Mouse (Mus musculus) intestine, embryonic 14.5 days (tissue): ENCODE results near the gene Rnf166. TPM values are rescaled to one million over a fixed set of nuclear protein-coding genes. Genes with fewer than 3 reads are reported as not detected.

ENCODE experiments used
- ATAC-seq: fragments of 200-750 bp; cut with Nextera tagmentation; replicated peaks from 2 replicates; pipeline ENCODE4 v1.8.0; 2017; ENCODE audit warnings: low read depth, moderate number of reproducible peaks, moderate TSS enrichment, moderate library complexity; ENCODE audit not compliant: low FRiP score, low TSS enrichment
- DNase-seq: peaks from one replicate; pipeline ENCODE4 v3.0.0-alpha.2; 2018; ENCODE audit warnings: low spot score
- H3K27ac ChIP-seq: fragments of 300-500 bp; sonication (generic); 2 replicates; pipeline ENCODE4 v1.5.1; 2014; ENCODE audit warnings: low read depth, mild to moderate bottlenecking, control low read depth
- H3K27me3 ChIP-seq: fragments of 300-500 bp; sonication (generic); replicated peaks from 2 replicates; pipeline ENCODE4 v1.6.1; 2014; ENCODE audit warnings: low read length, control low read depth; ENCODE audit not compliant: control insufficient read depth, insufficient read depth
- H3K36me3 ChIP-seq: fragments of 300-500 bp; sonication (generic); 2 replicates; pipeline ENCODE4 v1.6.1; 2014; ENCODE audit warnings: low read length, control low read depth; ENCODE audit not compliant: control insufficient read depth, insufficient read depth
- H3K4me1 ChIP-seq: fragments of 300-500 bp; sonication (generic); replicated peaks from 2 replicates; pipeline ENCODE4 v1.6.1; 2014; ENCODE audit warnings: low read length, control low read depth, mixed read lengths; ENCODE audit not compliant: control insufficient read depth, insufficient read depth
- H3K4me2 ChIP-seq: fragments of 300-500 bp; sonication (generic); 2 replicates; pipeline ENCODE4 v1.6.1; 2014; ENCODE audit warnings: low read length
- H3K4me3 ChIP-seq: fragments of 300-500 bp; sonication (generic); 2 replicates; pipeline ENCODE4 v1.5.1; 2014; ENCODE audit warnings: low read depth, low read length, control low read depth, mixed read lengths
- H3K9ac ChIP-seq: fragments of 300-500 bp; sonication (generic); 2 replicates; pipeline ENCODE4 v1.6.1; 2014; ENCODE audit warnings: mild to moderate bottlenecking, low read length
- H3K9me3 ChIP-seq: fragments of 300-500 bp; sonication (generic); 2 replicates; pipeline ENCODE4 v1.6.1; 2016; ENCODE audit warnings: low read length, control low read depth; ENCODE audit not compliant: control insufficient read depth
- WGBS: fragments of 180-500 bp; shearing (Covaris S2); extraction: QIAGEN DNeasy Blood & Tissue Kit; methylation state at CpG from one replicate; pipeline ENCODE4 v1.1.7; 2014; 5-methylcytosine and 5-hydroxymethylcytosine counted together
- polyA plus RNA-seq: library from polyadenylated mRNA; unstranded; fragments of >200 nt; fragmentation: Nextera tagmentation; extraction: Ambion mirVana; gene quantifications from 2 replicates; pipeline ENCODE4 v1.2.1, GENCODE M21; 2014

Gene Rnf166
- polyA plus RNA-seq, 1 experiment from 2014 or later, result 31.4 TPM

GRCm38 (mm10) chr8:122515699-122516098, 39.8 kb upstream of the Rnf166 start:
- ATAC-seq, result no peak
- Histone ChIP-seq H3K4me2 (no peak overlapping the region), H3K27ac (no peak overlapping the region), H3K9ac (no peak overlapping the region), H3K36me3 (no peaks in the 10 kb centered on the region), H3K9me3 (no peaks in the 10 kb centered on the region), H3K27me3 (no peaks in the 10 kb centered on the region), H3K4me3 (no peak overlapping the region), H3K4me1 (peaks cover 40% of the 10 kb centered on the region)
- no peak for DNase-seq
- WGBS, result 93% methylated on average over 14 of the region's 14 CpGs

- H3K4me1 ChIP-seq, result peaks cover 26% of the 10 kb centered on the region
- 0 out of 2 replicates have a peak overlapping the region, but pooled peaks have one; percentile 3 for H3K9ac ChIP-seq
- no peak for ATAC-seq
- H3K36me3 ChIP-seq, result peaks cover 2% of the 10 kb centered on the region; the same call in 1 of the 2 replicates
- no peaks in the 10 kb centered on the region for H3K9me3 ChIP-seq
- 58% methylated on average over 7 of the region's 7 CpGs for WGBS
- H3K27ac ChIP-seq, result peak overlapping the region; percentile 80
- H3K4me2 ChIP-seq, result no peak overlapping the region
- no peak overlapping the region for H3K4me3 ChIP-seq
- H3K27me3 ChIP-seq, result no peaks in the 10 kb centered on the region
- no peak for DNase-seq
Observed at GRCm38 (mm10) chr8:122512392-122512791, 36.5 kb upstream of the Rnf166 start.

GRCm38 (mm10) chr8:122511552-122511951, 35.7 kb upstream of the Rnf166 start:
- peak; percentile 68 for DNase-seq
- WGBS, result 41% methylated on average over 16 of the region's 16 CpGs
- Histone ChIP-seq H3K4me2 (no peak overlapping the region), H3K9me3 (no peaks in the 10 kb centered on the region), H3K4me3 (no peak overlapping the region), H3K9ac (0 out of 2 replicates have a peak overlapping the region, but pooled peaks have one; percentile 23), H3K4me1 (peaks cover 23% of the 10 kb centered on the region), H3K36me3 (peaks cover 6% of the 10 kb centered on the region; the same call in 1 of the 2 replicates), H3K27ac (peak overlapping the region; percentile 80), H3K27me3 (no peaks in the 10 kb centered on the region)
- ATAC-seq, result peak; percentile 37; the same call in 1 of the 2 replicates

- peak; percentile 61 for ATAC-seq
- WGBS, result 32% methylated on average over 10 of the region's 10 CpGs
- H3K4me3 ChIP-seq, result no peak overlapping the region
- no peak overlapping the region for H3K27ac ChIP-seq
- H3K36me3 ChIP-seq, result peaks cover 67% of the 10 kb centered on the region
- DNase-seq, result peak; percentile 90
- H3K27me3 ChIP-seq, result no peaks in the 10 kb centered on the region
- H3K4me1 ChIP-seq, result no peaks in the 10 kb centered on the region
- no peaks in the 10 kb centered on the region for H3K9me3 ChIP-seq
- no peak overlapping the region for H3K9ac ChIP-seq
- H3K4me2 ChIP-seq, result no peak overlapping the region
Observed at GRCm38 (mm10) chr8:122500856-122501255, 25.0 kb upstream of the Rnf166 start.

GRCm38 (mm10) chr8:122497912-122498311, 22.0 kb upstream of the Rnf166 start:
- WGBS, result 71% methylated on average over 17 of the region's 17 CpGs
- Histone ChIP-seq H3K36me3 (peaks cover 82% of the 10 kb centered on the region), H3K4me1 (no peaks in the 10 kb centered on the region), H3K4me2 (no peak overlapping the region), H3K4me3 (no peak overlapping the region), H3K27ac (no peak overlapping the region), H3K27me3 (no peaks in the 10 kb centered on the region), H3K9me3 (no peaks in the 10 kb centered on the region), H3K9ac (no peak overlapping the region)
- no peak for ATAC-seq
- no peak for DNase-seq

GRCm38 (mm10) chr8:122497016-122497734, 21.3 kb upstream of the Rnf166 start:
- Histone ChIP-seq H3K4me3 (no peak overlapping the region), H3K9me3 (no peaks in the 10 kb centered on the region), H3K27ac (no peak overlapping the region), H3K4me1 (no peaks in the 10 kb centered on the region), H3K4me2 (no peak overlapping the region), H3K9ac (no peak overlapping the region), H3K27me3 (no peaks in the 10 kb centered on the region), H3K36me3 (peaks cover 85% of the 10 kb centered on the region)
- whole genome bisulfite sequencing, result 85% methylated on average over 10 of the region's 12 CpGs
- DNase-seq, result no peak
- ATAC-seq, result no peak

- no peaks in the 10 kb centered on the region for H3K4me1 ChIP-seq
- no peak overlapping the region for H3K27ac ChIP-seq
- ATAC-seq (no peak), DNase-seq (no peak)
- 92% methylated on average over 9 of the region's 9 CpGs for WGBS
- no peak overlapping the region for H3K4me2 ChIP-seq
- peaks cover 92% of the 10 kb centered on the region for H3K36me3 ChIP-seq
- H3K9me3 ChIP-seq, result no peaks in the 10 kb centered on the region
- no peaks in the 10 kb centered on the region for H3K27me3 ChIP-seq
- H3K9ac ChIP-seq, result no peak overlapping the region
- H3K4me3 ChIP-seq, result no peak overlapping the region
Observed at GRCm38 (mm10) chr8:122488387-122488786, 12.5 kb upstream of the Rnf166 start.

GRCm38 (mm10) chr8:122484831-122485230, 9.0 kb upstream of the Rnf166 start:
- no peak overlapping the region for H3K27ac ChIP-seq
- no peak overlapping the region for H3K9ac ChIP-seq
- H3K27me3 ChIP-seq, result no peaks in the 10 kb centered on the region
- H3K36me3 ChIP-seq, result peaks cover 92% of the 10 kb centered on the region
- no peaks in the 10 kb centered on the region for H3K9me3 ChIP-seq
- 92% methylated on average over 12 of the region's 12 CpGs for WGBS
- no peak overlapping the region for H3K4me3 ChIP-seq
- no peak overlapping the region for H3K4me2 ChIP-seq
- H3K4me1 ChIP-seq, result no peaks in the 10 kb centered on the region
- no peak for ATAC-seq
- DNase-seq, result no peak

GRCm38 (mm10) chr8:122483877-122484276, 8.0 kb upstream of the Rnf166 start:
- ATAC-seq (no peak), DNase-seq (no peak)
- WGBS, result 96% methylated on average over 7 of the region's 7 CpGs
- Histone ChIP-seq H3K4me3 (no peak overlapping the region), H3K27ac (no peak overlapping the region), H3K4me1 (no peaks in the 10 kb centered on the region), H3K9ac (no peak overlapping the region), H3K27me3 (no peaks in the 10 kb centered on the region), H3K9me3 (no peaks in the 10 kb centered on the region), H3K36me3 (peaks cover 94% of the 10 kb centered on the region), H3K4me2 (no peak overlapping the region)
